Mouse (Mus musculus) neural tube, embryonic 12.5 days (tissue): ENCODE measurements around the gene Cd52. TPM values are rescaled to one million over a fixed set of nuclear protein-coding genes. Genes with fewer than 3 reads are reported as not detected.

Experiments
- ATAC-seq: fragments of 200-750 bp; cut with Nextera tagmentation; 2 replicates; pipeline ENCODE4 v1.8.0; 2017; ENCODE audit warnings: low read depth, mild to moderate bottlenecking, moderate TSS enrichment, moderate library complexity; ENCODE audit not compliant: low FRiP score
- H3K27ac ChIP-seq: fragments of 300-500 bp; sonication (generic); 2 replicates; pipeline ENCODE4 v1.5.1; 2016
- H3K27me3 ChIP-seq: fragments of 300-500 bp; sonication (generic); replicated peaks from 2 replicates; pipeline ENCODE4 v1.6.1; 2016; ENCODE audit warnings: mild to moderate bottlenecking
- H3K36me3 ChIP-seq: fragments of 300-500 bp; sonication (generic); 2 replicates; pipeline ENCODE4 v1.6.1; 2016; ENCODE audit warnings: mild to moderate bottlenecking
- H3K4me1 ChIP-seq: fragments of 300-500 bp; sonication (generic); 2 replicates; pipeline ENCODE4 v1.6.1; 2016
- H3K4me2 ChIP-seq: fragments of 300-500 bp; sonication (generic); replicated peaks from 2 replicates; pipeline ENCODE4 v1.6.1; 2016; ENCODE audit warnings: mild to moderate bottlenecking
- H3K4me3 ChIP-seq: fragments of 300-500 bp; sonication (generic); 2 replicates; pipeline ENCODE4 v1.5.1; 2016
- H3K9ac ChIP-seq: fragments of 300-500 bp; sonication (generic); 2 replicates; pipeline ENCODE4 v1.6.1; 2016; ENCODE audit warnings: mild to moderate bottlenecking
- H3K9me3 ChIP-seq: fragments of 300-500 bp; sonication (generic); 2 replicates; pipeline ENCODE4 v1.6.1; 2016; ENCODE audit warnings: mild to moderate bottlenecking
- whole genome bisulfite sequencing: fragments of 180-500 bp; shearing (Covaris S2); methylation state at CpG from one replicate; pipeline ENCODE4 v1.1.7; 2016; 5-methylcytosine and 5-hydroxymethylcytosine counted together
- polyA plus RNA-seq: library from polyadenylated mRNA; unstranded; fragments of >200 nt; fragmentation: Nextera tagmentation; extraction: Ambion mirVana; gene quantifications from 2 replicates; pipeline ENCODE4 v1.2.1, GENCODE M21; 2016

Cd52 gene
- polyA plus RNA-seq, 1 experiment from 2014 or later: 7.2 TPM

GRCm38 (mm10) chr4:134084999-134085398 lies 9.9 kb downstream of the Cd52 start:
- Histone ChIP-seq H3K4me3 (no peak overlapping the region), H3K4me1 (peaks cover 13% of the 10 kb centered on the region), H3K4me2 (no peak overlapping the region), H3K36me3 (no peaks in the 10 kb centered on the region), H3K27me3 (peaks cover 21% of the 10 kb centered on the region), H3K9ac (no peak overlapping the region), H3K27ac (no peak overlapping the region), H3K9me3 (no peaks in the 10 kb centered on the region)
- 90% methylated on average over 4 of the region's 4 CpGs for WGBS
- ATAC-seq: no peak

GRCm38 (mm10) chr4:134082460-134082859 lies 12.4 kb downstream of the Cd52 start:
- peak overlapping the region; percentile 42 for H3K4me3 ChIP-seq
- peak overlapping the region; percentile 83 for H3K4me2 ChIP-seq
- no peak overlapping the region for H3K9ac ChIP-seq
- no peak for ATAC-seq
- no peaks in the 10 kb centered on the region for H3K9me3 ChIP-seq
- WGBS: 12% methylated on average over 7 of the region's 7 CpGs
- H3K27me3 ChIP-seq: peaks cover 21% of the 10 kb centered on the region
- no peaks in the 10 kb centered on the region for H3K36me3 ChIP-seq
- no peak overlapping the region for H3K27ac ChIP-seq
- H3K4me1 ChIP-seq: peaks cover 13% of the 10 kb centered on the region

- Histone ChIP-seq H3K27ac (no peak overlapping the region), H3K4me1 (peaks cover 13% of the 10 kb centered on the region), H3K4me3 (peak overlapping the region; percentile 42), H3K4me2 (peak overlapping the region; percentile 83), H3K27me3 (peaks cover 21% of the 10 kb centered on the region), H3K9ac (peak overlapping the region; percentile 18; the same call in 1 of the 2 replicates), H3K36me3 (no peaks in the 10 kb centered on the region), H3K9me3 (no peaks in the 10 kb centered on the region)
- 1% methylated on average over 41 of the region's 41 CpGs for WGBS
- no peak for ATAC-seq
These were observed 13.0 kb downstream of the Cd52 start for GRCm38 (mm10) chr4:134081730-134082386.

GRCm38 (mm10) chr4:134080674-134081073 lies 14.2 kb downstream of the Cd52 start:
- Histone ChIP-seq H3K4me2 (no peak overlapping the region), H3K9ac (no peak overlapping the region), H3K27ac (no peak overlapping the region), H3K27me3 (peaks cover 21% of the 10 kb centered on the region), H3K9me3 (no peaks in the 10 kb centered on the region), H3K4me1 (peaks cover 13% of the 10 kb centered on the region), H3K4me3 (no peak overlapping the region), H3K36me3 (no peaks in the 10 kb centered on the region)
- no peak for ATAC-seq
- WGBS: 84% methylated on average over 4 of the region's 4 CpGs

- Histone ChIP-seq H3K4me3 (no peak overlapping the region), H3K9ac (no peak overlapping the region), H3K9me3 (no peaks in the 10 kb centered on the region), H3K4me2 (no peak overlapping the region), H3K4me1 (peaks cover 13% of the 10 kb centered on the region), H3K27me3 (peaks cover 21% of the 10 kb centered on the region), H3K36me3 (no peaks in the 10 kb centered on the region), H3K27ac (no peak overlapping the region)
- no peak for ATAC-seq
- 30% methylated on average over 3 of the region's 3 CpGs for WGBS
These were observed 16.2 kb downstream of the Cd52 start for GRCm38 (mm10) chr4:134078694-134079093.

GRCm38 (mm10) chr4:134068793-134069580 lies 25.9 kb downstream of the Cd52 start:
- no peaks in the 10 kb centered on the region for H3K9me3 ChIP-seq
- peaks cover 16% of the 10 kb centered on the region for H3K27me3 ChIP-seq
- no peak overlapping the region for H3K27ac ChIP-seq
- ATAC-seq: no peak
- no peaks in the 10 kb centered on the region for H3K4me1 ChIP-seq
- no peak overlapping the region for H3K4me2 ChIP-seq
- H3K4me3 ChIP-seq: no peak overlapping the region
- no peak overlapping the region for H3K9ac ChIP-seq
- 86% methylated on average over 4 of the region's 4 CpGs for WGBS
- H3K36me3 ChIP-seq: no peaks in the 10 kb centered on the region

GRCm38 (mm10) chr4:134067833-134068544 lies 26.9 kb downstream of the Cd52 start:
- H3K9ac ChIP-seq: no peak overlapping the region
- H3K27ac ChIP-seq: no peak overlapping the region
- ATAC-seq: no peak
- no peak overlapping the region for H3K4me2 ChIP-seq
- peaks cover 16% of the 10 kb centered on the region for H3K27me3 ChIP-seq
- H3K36me3 ChIP-seq: no peaks in the 10 kb centered on the region
- H3K4me3 ChIP-seq: no peak overlapping the region
- 76% methylated on average over 7 of the region's 7 CpGs for WGBS
- H3K4me1 ChIP-seq: no peaks in the 10 kb centered on the region
- no peaks in the 10 kb centered on the region for H3K9me3 ChIP-seq

- no peak overlapping the region for H3K4me3 ChIP-seq
- H3K27me3 ChIP-seq: peaks cover 16% of the 10 kb centered on the region
- WGBS: 88% methylated on average over 8 of the region's 8 CpGs
- no peaks in the 10 kb centered on the region for H3K36me3 ChIP-seq
- H3K9ac ChIP-seq: no peak overlapping the region
- H3K27ac ChIP-seq: no peak overlapping the region
- H3K4me2 ChIP-seq: no peak overlapping the region
- ATAC-seq: no peak
- H3K4me1 ChIP-seq: no peaks in the 10 kb centered on the region
- no peaks in the 10 kb centered on the region for H3K9me3 ChIP-seq
These were observed 27.5 kb downstream of the Cd52 start for GRCm38 (mm10) chr4:134067383-134067782.

- WGBS: 26% methylated on average over 23 of the region's 23 CpGs
- H3K4me1 ChIP-seq: no peaks in the 10 kb centered on the region
- H3K36me3 ChIP-seq: no peaks in the 10 kb centered on the region
- H3K4me3 ChIP-seq: no peak overlapping the region
- H3K27ac ChIP-seq: no peak overlapping the region
- no peaks in the 10 kb centered on the region for H3K9me3 ChIP-seq
- no peak overlapping the region for H3K9ac ChIP-seq
- peaks cover 18% of the 10 kb centered on the region for H3K27me3 ChIP-seq
- no peak overlapping the region for H3K4me2 ChIP-seq
- ATAC-seq: no peak
These were observed 29.4 kb downstream of the Cd52 start for GRCm38 (mm10) chr4:134065431-134066004.

- no peaks in the 10 kb centered on the region for H3K4me1 ChIP-seq
- H3K4me2 ChIP-seq: no peak overlapping the region
- no peak for ATAC-seq
- no peaks in the 10 kb centered on the region for H3K36me3 ChIP-seq
- no peaks in the 10 kb centered on the region for H3K9me3 ChIP-seq
- 69% methylated on average over 8 of the region's 8 CpGs for whole genome bisulfite sequencing
- no peak overlapping the region for H3K4me3 ChIP-seq
- no peak overlapping the region for H3K27ac ChIP-seq
- no peak overlapping the region for H3K9ac ChIP-seq
- peaks cover 22% of the 10 kb centered on the region for H3K27me3 ChIP-seq
These were observed 32.3 kb downstream of the Cd52 start for GRCm38 (mm10) chr4:134062561-134062960.

- whole genome bisulfite sequencing: 50% methylated on average over 8 of the region's 8 CpGs
- Histone ChIP-seq H3K4me3 (no peak overlapping the region), H3K9me3 (no peaks in the 10 kb centered on the region), H3K27me3 (peaks cover 22% of the 10 kb centered on the region), H3K4me1 (no peaks in the 10 kb centered on the region), H3K9ac (no peak overlapping the region), H3K4me2 (no peak overlapping the region), H3K27ac (no peak overlapping the region), H3K36me3 (no peaks in the 10 kb centered on the region)
- no peak for ATAC-seq
These were observed 32.9 kb downstream of the Cd52 start for GRCm38 (mm10) chr4:134061944-134062446.
